Mouse (Mus musculus): Measurements from ENCODE around the gene Prkd3.

The Prkd3 gene

GRCm38 (mm10) chr17:78999745-79000270 lies 20.8 kb downstream of the Prkd3 start:
- no peak for DNase-seq (ENCODE audit: low spot score)

GRCm38 (mm10) chr17:78999189-78999588 lies 21.4 kb downstream of the Prkd3 start:
- DNase-seq (ENCODE audit: low spot score) = no peak

GRCm38 (mm10) chr17:78998130-78998529 lies 22.5 kb downstream of the Prkd3 start:
- DNase-seq (ENCODE audit: low spot score) = no peak

GRCm38 (mm10) chr17:78994931-78995820 lies 25.4 kb downstream of the Prkd3 start:
- DNase-seq (ENCODE audit: low spot score) = no peak

- DNase-seq (ENCODE audit: low spot score) = no peak
These were observed 26.2 kb downstream of the Prkd3 start for GRCm38 (mm10) chr17:78994382-78994781.

- DNase-seq (ENCODE audit: low spot score) = no peak
These were observed 26.9 kb downstream of the Prkd3 start for GRCm38 (mm10) chr17:78993670-78994069.

GRCm38 (mm10) chr17:78992303-78993027 lies 28.2 kb downstream of the Prkd3 start:
- DNase-seq (ENCODE audit: low spot score) = no peak

- DNase-seq (ENCODE audit: low spot score) = no peak
These were observed 29.1 kb downstream of the Prkd3 start for GRCm38 (mm10) chr17:78991549-78991948.

- no peak for DNase-seq (ENCODE audit: low spot score)
These were observed 31.6 kb downstream of the Prkd3 start for GRCm38 (mm10) chr17:78989015-78989414.

GRCm38 (mm10) chr17:78983736-78984135 lies 36.9 kb downstream of the Prkd3 start:
- DNase-seq (ENCODE audit: low spot score) = no peak

- DNase-seq (ENCODE audit: low spot score) = no peak
These were observed 37.5 kb downstream of the Prkd3 start for GRCm38 (mm10) chr17:78983166-78983565.

GRCm38 (mm10) chr17:78968500-78968899 lies 52.1 kb downstream of the Prkd3 start:
- no peak for DNase-seq (ENCODE audit: low spot score)

GRCm38 (mm10) chr17:78966092-78966883 lies 54.3 kb downstream of the Prkd3 start:
- no peak for DNase-seq (ENCODE audit: low spot score)

- DNase-seq (ENCODE audit: low spot score) = no peak
These were observed 56.2 kb downstream of the Prkd3 start for GRCm38 (mm10) chr17:78964387-78964786.

GRCm38 (mm10) chr17:78959473-78959872 lies 61.1 kb downstream of the Prkd3 start:
- no peak for DNase-seq (ENCODE audit: low spot score)

- DNase-seq (ENCODE audit: low spot score) = no peak
These were observed 67.4 kb downstream of the Prkd3 start for GRCm38 (mm10) chr17:78953240-78953639.

GRCm38 (mm10) chr17:78952070-78952469 lies 68.5 kb downstream of the Prkd3 start:
- no peak for DNase-seq (ENCODE audit: low spot score)

GRCm38 (mm10) chr17:78951225-78951624 lies 69.4 kb downstream of the Prkd3 start:
- no peak for DNase-seq (ENCODE audit: low spot score)

GRCm38 (mm10) chr17:78942579-78942978 lies 78.0 kb downstream of the Prkd3 start:
- no peak for DNase-seq (ENCODE audit: low spot score)

- no peak for DNase-seq (ENCODE audit: low spot score)
These were observed 81.7 kb downstream of the Prkd3 start for GRCm38 (mm10) chr17:78938927-78939326.

- DNase-seq (ENCODE audit: low spot score) = peak; percentile 21
These were observed 83.3 kb downstream of the Prkd3 start for GRCm38 (mm10) chr17:78937229-78937853.
